Mouse (Mus musculus): ENCODE measurements around the gene Slc20a1.

Gene Slc20a1

GRCm38 (mm10) chr2:129186291-129186919, 12.2 kb upstream of the Slc20a1 start:
- DNase-seq (ENCODE audit: low spot score in 2 of 2) = no peak

DNA sequence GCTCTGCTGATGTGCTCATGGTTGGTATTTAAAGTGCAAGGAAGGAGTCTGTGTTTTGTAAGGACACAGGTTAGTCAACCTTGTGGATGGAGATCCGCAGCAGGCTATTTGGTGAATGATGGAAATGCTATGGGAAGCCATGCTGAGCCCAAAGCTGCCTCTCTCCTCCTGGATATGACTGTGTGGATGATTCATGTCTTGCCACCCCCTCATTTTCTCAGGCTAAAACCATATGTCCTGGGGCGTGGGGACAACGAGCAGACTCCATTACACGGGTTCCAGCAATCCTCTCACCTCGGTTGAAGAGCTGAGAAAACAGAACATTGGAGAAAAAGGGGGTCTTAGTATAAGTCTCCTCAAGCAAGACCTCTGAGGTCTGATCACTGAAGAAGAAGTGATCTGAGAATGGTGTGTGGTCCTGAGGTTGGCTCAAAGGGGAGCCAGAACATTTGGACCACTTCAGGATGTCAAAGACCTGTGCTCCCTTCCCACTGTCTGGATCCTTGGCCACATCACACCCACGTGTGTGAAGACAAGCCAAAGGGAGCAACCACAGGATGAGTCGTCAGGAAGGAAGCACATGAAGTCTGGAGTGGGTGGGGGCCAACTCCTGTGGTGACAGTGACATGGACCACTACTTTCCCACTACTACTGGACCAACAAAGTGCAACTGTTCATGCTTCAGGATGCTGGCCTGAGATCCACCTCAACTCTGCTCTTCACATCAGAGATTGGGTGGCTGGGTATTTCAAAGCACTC, 6.0 kb upstream of the Slc20a1 start:
- DNase-seq (ENCODE audit: low spot score in 2 of 2) = no peak

DNA sequence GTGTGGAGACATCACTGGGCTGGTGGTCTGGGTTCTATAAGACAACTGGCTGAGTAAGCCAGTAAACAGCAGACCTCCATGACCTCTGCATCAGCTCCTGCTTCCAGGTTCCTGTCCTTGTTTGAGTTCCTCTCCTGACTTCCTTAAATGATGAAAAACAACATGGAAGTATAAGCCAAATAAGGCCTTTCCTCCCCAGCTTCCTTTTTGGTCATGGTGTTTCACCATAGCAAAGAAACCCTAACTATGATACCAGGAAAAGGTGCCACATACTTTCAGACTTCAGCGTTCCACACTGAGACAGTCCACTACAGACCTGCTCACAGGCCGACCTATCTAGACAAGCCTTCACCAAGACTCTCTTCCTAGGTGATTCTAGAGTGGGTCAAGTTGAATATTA, 2.2 kb upstream of the Slc20a1 start:
- DNase-seq (ENCODE audit: low spot score in 2 of 2) = no peak

DNA sequence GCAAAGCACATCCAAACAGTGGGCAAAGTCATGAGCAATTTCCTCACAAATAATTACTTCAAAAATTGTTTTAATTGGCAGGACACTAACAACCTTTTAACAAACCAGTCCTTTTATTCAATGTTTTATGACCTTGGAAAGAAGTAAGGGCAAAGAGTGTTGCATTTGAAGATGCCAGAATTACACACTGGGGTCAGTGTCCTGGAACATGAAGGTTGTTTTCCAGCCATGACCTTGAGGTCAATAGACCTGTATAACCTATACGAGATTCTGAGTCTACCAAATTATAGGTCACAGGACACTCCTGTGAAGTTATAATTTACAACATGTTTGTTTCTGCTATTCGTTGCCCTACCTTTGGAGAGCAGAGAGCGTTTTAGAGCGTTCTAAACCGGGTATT, 1.4 kb upstream of the Slc20a1 start:
- DNase-seq (ENCODE audit: low spot score in 2 of 2) = no peak

DNA sequence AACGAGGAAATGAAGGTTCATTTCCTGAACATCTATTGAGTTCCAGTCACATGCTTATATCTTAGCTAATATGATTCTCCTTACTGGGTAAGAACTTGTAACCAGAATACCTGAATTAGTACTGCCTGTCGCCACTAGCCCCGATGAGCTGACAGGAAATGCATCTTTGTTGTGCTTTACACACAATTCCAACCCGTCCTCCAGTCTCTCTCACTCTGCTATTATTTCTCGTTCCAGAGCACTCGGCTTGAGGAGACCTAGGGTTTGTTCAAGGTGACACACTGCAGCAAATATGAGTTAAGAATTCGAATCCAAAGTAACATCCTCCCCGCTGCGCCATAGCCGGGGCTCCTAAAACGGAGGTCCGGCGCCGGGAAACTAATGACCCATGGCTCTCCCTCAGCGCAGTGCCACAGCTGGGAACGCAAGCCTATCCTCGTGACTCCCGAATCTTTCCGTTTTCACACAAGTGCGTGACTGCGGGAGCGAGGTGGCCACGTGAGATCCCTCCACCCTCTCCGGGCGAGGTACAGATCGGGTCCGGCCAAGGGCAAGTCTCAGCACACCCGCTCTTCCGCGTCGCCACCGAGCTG, 625 bp upstream of the Slc20a1 start:
- no peak for DNase-seq (ENCODE audit: low spot score in 2 of 2)

GRCm38 (mm10) chr2:129199328-129200085, 943 bp downstream of the Slc20a1 start:
- no peak for DNase-seq (ENCODE audit: low spot score in 2 of 2)

DNA sequence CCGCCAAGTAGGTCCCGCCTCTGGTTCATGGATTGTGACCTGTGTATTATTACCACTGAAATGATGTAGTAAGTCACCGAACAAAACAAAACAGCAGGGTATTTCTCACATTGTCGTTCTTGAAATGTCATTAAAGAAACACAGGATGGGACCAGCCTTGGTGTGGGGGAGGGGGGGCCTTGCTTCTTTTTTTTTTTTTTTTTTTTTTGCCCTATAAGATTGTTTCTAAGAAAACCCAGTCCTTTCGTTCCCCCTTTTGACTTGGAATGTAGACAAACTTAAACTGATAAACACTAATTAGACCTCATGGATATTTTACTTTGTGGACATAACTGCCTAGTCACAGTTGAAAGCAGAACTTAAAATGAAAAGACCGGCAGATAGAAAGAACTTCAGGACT, 6.4 kb downstream of the Slc20a1 start:
- DNase-seq (ENCODE audit: low spot score in 2 of 2) = no peak

GRCm38 (mm10) chr2:129206824-129207223, 8.3 kb downstream of the Slc20a1 start:
- no peak for DNase-seq (ENCODE audit: low spot score in 2 of 2)

- DNase-seq (ENCODE audit: low spot score in 2 of 2) = no peak
Observed at GRCm38 (mm10) chr2:129208181-129208746, 9.7 kb downstream of the Slc20a1 start.

GRCm38 (mm10) chr2:129210089-129210749, 11.7 kb downstream of the Slc20a1 start:
- no peak for DNase-seq (ENCODE audit: low spot score in 2 of 2)

DNA sequence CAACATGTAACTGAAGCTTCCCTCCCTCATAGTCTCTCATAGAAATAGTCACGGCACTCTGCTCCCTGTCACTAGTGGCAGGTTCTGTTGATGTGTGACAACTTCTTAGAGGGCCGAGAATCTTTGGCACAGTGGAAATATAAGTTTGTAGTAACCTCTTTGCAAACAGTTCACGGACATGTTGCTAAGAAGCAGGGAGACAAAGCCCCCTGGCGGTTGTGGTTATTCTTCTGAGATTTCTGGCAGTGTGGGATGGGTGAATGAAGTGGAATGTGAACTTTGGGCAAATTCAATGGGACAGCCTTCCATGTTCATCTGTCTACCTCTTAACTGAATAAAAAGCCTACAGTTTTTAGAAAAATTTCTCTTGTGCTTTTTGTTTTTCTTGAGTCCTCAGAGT, 12.7 kb downstream of the Slc20a1 start:
- DNase-seq (ENCODE audit: low spot score in 2 of 2) = no peak

GRCm38 (mm10) chr2:129211957-129212356, 13.4 kb downstream of the Slc20a1 start:
- DNase-seq (ENCODE audit: low spot score in 2 of 2) = no peak

GRCm38 (mm10) chr2:129212566-129212965, 14.0 kb downstream of the Slc20a1 start:
- no peak for DNase-seq (ENCODE audit: low spot score in 2 of 2)

GRCm38 (mm10) chr2:129214774-129215173, 16.2 kb downstream of the Slc20a1 start:
- no peak for DNase-seq (ENCODE audit: low spot score in 2 of 2)

- no peak for DNase-seq (ENCODE audit: low spot score in 2 of 2)
Observed at GRCm38 (mm10) chr2:129217612-129218185, 19.1 kb downstream of the Slc20a1 start.

DNA sequence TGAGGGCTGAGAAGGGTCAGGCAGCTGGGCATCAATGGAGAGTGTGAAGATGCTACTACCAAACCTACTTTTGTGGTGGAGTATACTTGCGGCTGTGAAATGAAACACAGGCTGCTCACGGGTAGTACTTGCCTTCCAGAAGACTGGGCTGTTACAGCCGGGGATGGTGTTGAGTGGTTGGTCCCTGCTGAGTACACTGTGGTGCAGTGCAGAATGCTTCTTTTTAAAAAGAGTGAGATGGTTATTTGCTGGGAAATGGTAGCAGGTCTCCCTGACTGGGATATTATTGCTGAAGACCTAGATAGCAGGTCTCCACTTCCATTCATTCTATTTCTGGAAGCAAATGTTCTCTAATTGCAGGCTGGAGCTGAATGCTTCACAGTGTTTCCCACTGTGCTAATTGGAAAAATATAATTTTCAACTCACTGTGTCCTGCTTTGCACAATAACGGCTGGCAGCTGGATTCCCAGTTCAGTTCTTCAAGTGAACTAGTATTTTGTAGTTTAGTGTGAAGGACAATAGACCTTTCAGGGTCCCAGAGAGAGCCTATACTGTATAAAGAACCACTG, 20.1 kb downstream of the Slc20a1 start:
- no peak for DNase-seq (ENCODE audit: low spot score in 2 of 2)

GRCm38 (mm10) chr2:129221097-129221632, 22.6 kb downstream of the Slc20a1 start:
- no peak for DNase-seq (ENCODE audit: low spot score in 2 of 2)

GRCm38 (mm10) chr2:129224178-129224577, 25.6 kb downstream of the Slc20a1 start:
- no peak for DNase-seq (ENCODE audit: low spot score in 2 of 2)

- DNase-seq (ENCODE audit: low spot score in 2 of 2) = no peak
Observed at GRCm38 (mm10) chr2:129225251-129225819, 26.8 kb downstream of the Slc20a1 start.

GRCm38 (mm10) chr2:129226296-129226851, 27.8 kb downstream of the Slc20a1 start:
- DNase-seq (ENCODE audit: low spot score in 2 of 2) = no peak
